7 mouse cellular contexts compared by ENCODE assay signal in genomic region chr15:86085301-86086225, GRCm38 (mm10). TPM values are rescaled to one million over a fixed set of nuclear protein-coding genes. Genes with fewer than 3 reads are reported as not detected.
DNase-seq lines count a peak whose midpoint lies in the region; ATAC-seq and TF ChIP-seq lines count a peak whose summit lies in the region.

No protein-coding gene starts in this region.

- H3K4me2 ChIP-seq in CH12.LX (ENCODE audit: insufficient read depth, low read depth, poor library complexity, severe bottlenecking) = no peak overlapping the region
- peak overlapping the region; percentile 28; the same call in 1 of the 2 replicates for H3K4me2 ChIP-seq in heart, postnatal 0 days (ENCODE audit: low read depth, low read length)
- peak overlapping the region; percentile 64 for H3K4me2 ChIP-seq in myocyte (ENCODE audit: low read depth)

- H3K27ac ChIP-seq in CH12.LX (ENCODE audit: insufficient read depth, low read depth) = no peak overlapping the region
- H3K27ac ChIP-seq in heart, postnatal 0 days (ENCODE audit: low read depth) = peak overlapping the region; percentile 89

- TF ChIP-seq RAD21 in CH12.LX (IDR thresholded peaks at IDR 0.05; ENCODE audit: low read depth, low read length) = peak; percentile 34

- no peak overlapping the region for H3K9ac ChIP-seq in CH12.LX (ENCODE audit: insufficient read depth, low read depth)
- peak overlapping the region; percentile 28; the same call in 1 of the 2 replicates for H3K9ac ChIP-seq in heart, postnatal 0 days (replicated peaks; ENCODE audit: low read depth, low read length)

- H3K27me3 ChIP-seq in CH12.LX (replicated peaks) (peaks cover 57% of the 10 kb centered on the region), myocyte (ENCODE audit: control insufficient read depth, insufficient read depth, insufficient read length) (no peaks in the 10 kb centered on the region)
- H3K27me3 ChIP-seq in heart, postnatal 0 days (ENCODE audit: control insufficient read depth, insufficient read depth, low read length) = no peaks in the 10 kb centered on the region

- H3K4me1 ChIP-seq in CH12.LX (ENCODE audit: control insufficient read depth in 1 of 2, insufficient read depth in 2 of 2) = peaks cover 5 to 18% of the 10 kb centered on the region in 2 experiments; a peak in 3 of 4 replicates
- H3K4me1 ChIP-seq in heart, postnatal 0 days (ENCODE audit: control insufficient read depth, insufficient read depth) = peaks cover 96% of the 10 kb centered on the region

- H3ac ChIP-seq in myocyte (ENCODE audit: control insufficient read depth, insufficient read length) = no peak overlapping the region

- H3K79me2 ChIP-seq in CH12.LX (replicated peaks; ENCODE audit: control insufficient read depth, extremely low read depth, insufficient read depth, poor library complexity, severe bottlenecking) (no peaks in the 10 kb centered on the region), myocyte (ENCODE audit: control insufficient read depth, insufficient read depth) (peaks cover 31% of the 10 kb centered on the region)

- WGBS in heart, postnatal 0 days = 19% methylated on average over 17 of the region's 17 CpGs

- peak; percentile 65 to 73 for TF ChIP-seq CTCF in CH12.LX (conservative IDR thresholded peaks at IDR 0.05 in 1 of 2, IDR thresholded peaks at IDR 0.05 in 1 of 2; ENCODE audit: low read depth in 2 of 2, low read length in 2 of 2)
- peak; percentile 51 for TF ChIP-seq CTCF in heart, postnatal 0 days (IDR thresholded peaks at IDR 0.05; ENCODE audit: low read depth)

- H3K4me3 ChIP-seq in CH12.LX (replicated peaks in 1 of 3; ENCODE audit: low read depth in 2 of 3, low read length in 2 of 3, poor library complexity in 1 of 3) = no peak overlapping the region
- no peak overlapping the region for H3K4me3 ChIP-seq in heart, postnatal 0 days (ENCODE audit: low read depth, low read length)
- no peak overlapping the region for H3K4me3 ChIP-seq in myocyte

- no peak for TF ChIP-seq POLR2A in CH12.LX (IDR thresholded peaks at IDR 0.05; ENCODE audit: low read depth, low read length)
- no peak for TF ChIP-seq POLR2A in myocyte (IDR thresholded peaks at IDR 0.05; ENCODE audit: insufficient read length, low read depth)

- no peaks in the 10 kb centered on the region for H3K36me3 ChIP-seq in CH12.LX (replicated peaks in 1 of 2; ENCODE audit: control insufficient read depth in 1 of 2, insufficient read depth in 1 of 2, low read length in 1 of 2)
- no peaks in the 10 kb centered on the region for H3K36me3 ChIP-seq in heart, postnatal 0 days (replicated peaks; ENCODE audit: control insufficient read depth, insufficient read depth, low read length)
- no peaks in the 10 kb centered on the region for H3K36me3 ChIP-seq in myocyte (ENCODE audit: control insufficient read depth, insufficient read depth)

- no peaks in the 10 kb centered on the region for H3K9me3 ChIP-seq in CH12.LX (replicated peaks; ENCODE audit: low read length)
- no peaks in the 10 kb centered on the region for H3K9me3 ChIP-seq in heart, postnatal 0 days (replicated peaks; ENCODE audit: control insufficient read depth, low read length)

- TF ChIP-seq EP300 in CH12.LX (IDR thresholded peaks at IDR 0.05; ENCODE audit: low read length) = no peak
- TF ChIP-seq EP300 in heart, postnatal 0 days (IDR thresholded peaks at IDR 0.05; ENCODE audit: low read depth) = no peak

- DNase-seq in B cell, adult 2 months = peak; percentile 68 to 72
- peak; percentile 23 for DNase-seq in CH12.LX (ENCODE audit: extremely low read depth)
- DNase-seq in embryo, embryonic 9.5 days (ENCODE audit: extremely low spot score) = peak; percentile 43
- peak; percentile 51 for DNase-seq in heart, postnatal 0 days (ENCODE audit: low spot score)
- peak; percentile 89 to 92 for DNase-seq in kidney, postnatal 4 days
- DNase-seq in urinary bladder, adult 2 months (ENCODE audit: low spot score) = no peak

- dilution Hi-C loops in CH12.LX (cut with MboI; ENCODE audit: extremely low pct_ligation_motif_present, extremely low pct_unique_long_range_greater_than_20kb, low sequenced_read_pairs) = no loop called here

- in situ Hi-C loops in CH12.LX (cut with MboI; ENCODE audit: low pct_ligation_motif_present, low pct_unique_long_range_greater_than_20kb, low sequenced_read_pairs) = no loop called here

- no peak for ATAC-seq in heart, postnatal 0 days (ENCODE audit: insufficient read depth, low read depth)

TF ChIP-seq in CH12.LX, 34 proteins besides CTCF, POLR2A, EP300 and RAD21:
- TF ChIP-seq SMC3 (IDR thresholded peaks at IDR 0.05; ENCODE audit: low read depth, low read length) = peak; percentile 65
- no peak for TF ChIP-seq USF2 (conservative IDR thresholded peaks at IDR 0.05; ENCODE audit: low read depth, low read length)
- TF ChIP-seq BHLHE40 (IDR thresholded peaks at IDR 0.05; ENCODE audit: low read depth, low read length) = no peak
- no peak for TF ChIP-seq PAX5 (IDR thresholded peaks at IDR 0.05; ENCODE audit: low read length)
- no peak for TF ChIP-seq POLR2AphosphoS2 (IDR thresholded peaks at IDR 0.05; ENCODE audit: low read depth, low read length)
- TF ChIP-seq E2F4 (IDR thresholded peaks at IDR 0.05; ENCODE audit: insufficient replicate concordance, low read depth, low read length) = no peak
- TF ChIP-seq MAFK (IDR thresholded peaks at IDR 0.05; ENCODE audit: insufficient replicate concordance, low read length) = no peak
- TF ChIP-seq ELF1 (IDR thresholded peaks at IDR 0.05; ENCODE audit: low read depth, low read length) = no peak
- no peak for TF ChIP-seq ETS1 (conservative IDR thresholded peaks at IDR 0.05; ENCODE audit: low read depth, low read length)

TF ChIP-seq in myocyte, 11 proteins besides CTCF, POLR2A, EP300 and RAD21:
- TF ChIP-seq MYOG (IDR thresholded peaks at IDR 0.05; ENCODE audit: control insufficient read depth in 1 of 3, insufficient read depth in 1 of 3, insufficient read length in 2 of 3, low read depth in 2 of 3) (peak in 1 of 3 experiments; percentile 49), USF1 (IDR thresholded peaks at IDR 0.05; ENCODE audit: low read depth) (peak; percentile 51), MYOD1 (IDR thresholded peaks at IDR 0.05; ENCODE audit: control insufficient read depth in 1 of 3, insufficient read length in 2 of 3, low read depth in 2 of 3) (peak in 2 of 3 experiments; percentile 46 to 56), SRF (IDR thresholded peaks at IDR 0.05; ENCODE audit: control insufficient read depth, insufficient read length, low read depth) (no peak)
TF ChIP-seq in myocyte: peak in this region for 3.

RNA-seq across cellular contexts. Expression of gene Gramd4, which starts 28.1 kb away (rescaled TPM):
- total RNA-seq in CH12.LX (2012; rRNA removed) = 0.08 and 0.17 TPM in 2 replicates
- 0.66 TPM in 2 replicates for total RNA-seq in CH12.LX (2014; rRNA removed)
- 0.56 and 0.63 TPM in 2 replicates for polyA plus RNA-seq in CH12.LX (2012; ENCODE audit: insufficient read length, low read depth)
- 31.8 and 35.0 TPM in 2 replicates for total RNA-seq in heart, postnatal 0 days (2014; rRNA removed; ENCODE audit: low replicate concordance)
- 15.4 and 16.2 TPM in 2 replicates for polyA plus RNA-seq in heart, postnatal 0 days (2015; fragmentation: Nextera tagmentation; extraction: Ambion mirVana)
- 15.0 TPM for polyA plus RNA-seq in myocyte (2012; fragmentation: generic; extraction: Trizol)
- polyA plus RNA-seq in urinary bladder, adult 2 months (2012; rRNA removed) = 13.2 and 17.5 TPM in 2 replicates

RNA-seq across cellular contexts. Expression of gene Celsr1, which starts 52.0 kb away (rescaled TPM):
- total RNA-seq in CH12.LX (2012; rRNA removed) (0.17 TPM in 1 of 2 replicates, not detected in the other), CH12.LX (2014; rRNA removed) (not detected in 2 replicates)
- polyA plus RNA-seq in CH12.LX (2012; ENCODE audit: insufficient read length, low read depth) (not detected in 2 replicates), myocyte (2012; fragmentation: generic; extraction: Trizol) (0.06 TPM)
- 17.4 and 18.0 TPM in 2 replicates for total RNA-seq in heart, postnatal 0 days (2014; rRNA removed; ENCODE audit: low replicate concordance)
- 0.80 and 0.97 TPM in 2 replicates for polyA plus RNA-seq in heart, postnatal 0 days (2015; fragmentation: Nextera tagmentation; extraction: Ambion mirVana)
- polyA plus RNA-seq in urinary bladder, adult 2 months (2012; rRNA removed) = 0.80 and 1.0 TPM in 2 replicates
